13 mouse cellular contexts compared by ENCODE assay signal in genomic region chr13:89428272-89429071, GRCm38 (mm10).
A peak's percentile ranks its signal among the peaks of the same experiment; 100 is the strongest.
DNase-seq lines count a peak whose midpoint lies in the region; ATAC-seq lines count a peak whose summit lies in the region.
"Had no signal": no experiment of that assay in that cellular context is flagged by ENCODE, and none has a peak within 500 bp of the region (broad histone marks: within the 10 kb centered on the region; RNA-seq: fewer than 3 reads in every experiment).

No protein-coding gene starts in this region.

- peak; percentile 56; the same call in 1 of the 2 replicates for ATAC-seq in embryonic facial prominence, embryonic 12.5 days (ENCODE audit: insufficient number of reproducible peaks, insufficient read depth, low FRiP score, low TSS enrichment)
- peak; percentile 74 for ATAC-seq in limb, embryonic 13.5 days (ENCODE audit: low FRiP score, low read depth)
- ATAC-seq: liver, postnatal 0 days had no signal

- H3K36me3 ChIP-seq in embryonic facial prominence, embryonic 12.5 days = no peaks in the 10 kb centered on the region
- no peaks in the 10 kb centered on the region for H3K36me3 ChIP-seq in limb, embryonic 13.5 days
- H3K36me3 ChIP-seq: heart, embryonic 10.5 days; hindbrain, embryonic 15.5 days had no signal

- H3K4me3 ChIP-seq in embryonic facial prominence, embryonic 12.5 days = no peak overlapping the region
- H3K4me3 ChIP-seq in limb, embryonic 13.5 days = no peak overlapping the region
- H3K4me3 ChIP-seq: heart, embryonic 10.5 days; hindbrain, embryonic 15.5 days had no signal

- no peak overlapping the region for H3K4me2 ChIP-seq in embryonic facial prominence, embryonic 12.5 days (replicated peaks)
- H3K4me2 ChIP-seq in limb, embryonic 13.5 days (replicated peaks) = no peak overlapping the region
- H3K4me2 ChIP-seq: hindbrain, embryonic 15.5 days had no signal

- H3K9ac ChIP-seq in embryonic facial prominence, embryonic 12.5 days = no peak overlapping the region
- H3K9ac ChIP-seq in limb, embryonic 13.5 days = no peak overlapping the region
- H3K9ac ChIP-seq: hindbrain, embryonic 15.5 days; liver, postnatal 0 days had no signal

- peak; percentile 20 for DNase-seq in CD4-positive helper T cell, adult 2 months (ENCODE audit: low read depth, low spot score)
- peak; percentile 42 for DNase-seq in naive thymus-derived CD4-positive, alpha-beta T cell, adult 2 months (ENCODE audit: low read depth)
- DNase-seq in B cell, adult 2 months = no peak
- no peak for DNase-seq in lung, postnatal 4 days
- no peak for DNase-seq in left cerebral cortex, adult 11 months (ENCODE audit: low spot score)
- no peak for DNase-seq in cerebellum, adult 8-10 months
- DNase-seq: cerebellum, adult 9-11 months; kidney, postnatal 10 days; liver, postnatal 0 days had no signal

- H3K27ac ChIP-seq in embryonic facial prominence, embryonic 12.5 days = no peak overlapping the region
- peak overlapping the region; percentile 67; the same call in 1 of the 2 replicates for H3K27ac ChIP-seq in limb, embryonic 13.5 days
- H3K27ac ChIP-seq: heart, embryonic 10.5 days; hindbrain, embryonic 15.5 days had no signal

- WGBS in embryonic facial prominence, embryonic 12.5 days = 35% methylated on average over 12 of the region's 12 CpGs
- WGBS in limb, embryonic 13.5 days = 48% methylated on average over 12 of the region's 12 CpGs

- no peaks in the 10 kb centered on the region for H3K9me3 ChIP-seq in embryonic facial prominence, embryonic 12.5 days
- no peaks in the 10 kb centered on the region for H3K9me3 ChIP-seq in limb, embryonic 13.5 days
- H3K9me3 ChIP-seq: heart, embryonic 10.5 days; hindbrain, embryonic 15.5 days had no signal

- H3K27me3 ChIP-seq in embryonic facial prominence, embryonic 12.5 days = no peaks in the 10 kb centered on the region
- H3K27me3 ChIP-seq in limb, embryonic 13.5 days = no peaks in the 10 kb centered on the region
- H3K27me3 ChIP-seq: hindbrain, embryonic 15.5 days had no signal

- H3K4me1 ChIP-seq in embryonic facial prominence, embryonic 12.5 days = no peaks in the 10 kb centered on the region
- H3K4me1 ChIP-seq in limb, embryonic 13.5 days = peaks cover 5% of the 10 kb centered on the region; the same call in 1 of the 2 replicates
- H3K4me1 ChIP-seq: hindbrain, embryonic 15.5 days had no signal

Comparison
In these comparisons a context has a peak if more than half of its experiments do, and no peak if none do; other contexts are left out.
1. DNase-seq: peak in CD4-positive helper T cell, adult 2 months (single experiment) and naive thymus-derived CD4-positive, alpha-beta T cell, adult 2 months (single experiment); none in B cell, adult 2 months (0 of 2), lung, postnatal 4 days (0 of 2), left cerebral cortex, adult 11 months (single experiment) and cerebellum, adult 8-10 months (single experiment).